Mouse (Mus musculus): ENCODE data around the gene Plk2.

Plk2 gene

DNA sequence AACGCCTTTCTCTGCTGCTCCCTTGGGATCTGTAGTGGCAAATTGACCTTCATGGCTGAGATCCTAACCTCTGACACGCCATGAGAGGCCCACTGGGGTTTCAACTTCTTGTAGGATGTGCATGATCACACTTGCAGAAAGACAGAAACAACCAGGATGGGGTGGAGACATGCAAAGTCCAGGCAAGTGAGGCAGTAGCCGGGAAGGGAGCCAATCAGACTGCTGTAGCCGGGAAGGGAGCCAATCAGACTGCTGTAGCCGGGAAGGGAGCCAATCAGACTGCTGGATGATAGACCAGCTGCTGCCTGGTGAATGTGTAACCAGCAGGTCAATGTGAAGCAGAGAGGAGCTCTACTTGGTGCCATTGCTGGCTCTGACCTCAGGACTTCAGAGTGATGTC is 11.3 kb downstream of the Plk2 start:
- peak in 1 of 2 experiments; percentile 52 for DNase-seq (ENCODE audit: low spot score in 2 of 2)

GRCm38 (mm10) chr13:110412572-110413209 is 17.8 kb downstream of the Plk2 start:
- DNase-seq (ENCODE audit: low spot score in 2 of 2), result peak in 1 of 2 experiments; percentile 20

DNA sequence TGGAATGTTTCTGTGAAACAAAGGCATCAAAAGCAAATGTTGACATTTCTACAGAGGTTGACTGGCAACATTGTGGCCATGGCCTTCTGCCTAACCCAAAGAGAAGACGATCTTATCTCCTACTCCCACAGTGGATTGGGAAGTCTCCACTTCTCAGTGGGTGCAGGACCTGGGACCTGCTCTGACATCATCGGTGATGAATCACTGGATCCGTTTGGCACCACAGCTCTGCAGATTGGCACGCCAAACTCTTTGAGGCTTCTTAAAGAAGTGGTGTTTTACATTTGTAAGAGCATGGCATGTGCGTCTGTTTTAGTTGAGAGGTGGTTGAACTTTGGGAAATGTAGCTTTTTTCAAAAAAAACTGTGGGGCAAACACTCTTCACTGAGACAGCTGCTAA is 23.8 kb downstream of the Plk2 start:
- no peak for DNase-seq (ENCODE audit: low spot score in 2 of 2)

DNA sequence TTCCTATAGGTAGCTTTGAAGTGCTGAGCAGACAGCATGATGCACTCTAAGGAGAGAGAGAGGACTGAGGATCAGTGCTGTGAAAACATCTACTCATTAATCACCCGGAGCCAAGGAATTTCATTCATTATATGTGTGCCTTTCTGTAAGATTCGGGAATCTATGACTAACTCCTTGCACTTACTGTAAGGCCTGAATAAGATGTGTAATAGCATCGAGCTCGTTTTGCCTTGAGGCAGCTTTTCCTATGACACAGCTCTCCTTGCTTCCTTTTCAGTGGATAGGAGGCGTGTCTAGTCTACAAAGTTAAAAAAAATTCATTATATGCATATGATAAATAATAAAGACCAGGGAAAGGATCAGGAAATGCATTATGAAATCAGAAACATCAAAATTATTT is 24.8 kb downstream of the Plk2 start:
- no peak for DNase-seq (ENCODE audit: low spot score in 2 of 2)

DNA sequence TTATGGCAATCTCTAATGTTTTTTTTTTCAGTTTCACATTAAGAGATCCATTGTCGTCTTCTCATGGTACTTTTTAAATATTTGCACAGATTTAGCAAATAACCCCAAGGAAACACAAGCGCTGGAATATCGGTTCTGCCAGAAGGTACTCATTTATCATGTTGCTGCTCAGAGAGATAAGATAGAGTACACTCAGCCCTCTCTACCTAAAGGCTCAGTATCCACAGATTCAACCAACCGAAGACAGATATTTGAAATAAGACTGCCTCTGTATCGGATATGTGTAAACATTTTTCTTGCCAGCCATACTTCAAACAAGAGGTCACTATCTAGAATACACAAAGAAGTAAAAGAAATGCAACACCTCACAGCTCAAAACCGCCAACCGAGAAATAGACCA is 27.6 kb downstream of the Plk2 start:
- DNase-seq (ENCODE audit: low spot score in 2 of 2), result no peak

DNA sequence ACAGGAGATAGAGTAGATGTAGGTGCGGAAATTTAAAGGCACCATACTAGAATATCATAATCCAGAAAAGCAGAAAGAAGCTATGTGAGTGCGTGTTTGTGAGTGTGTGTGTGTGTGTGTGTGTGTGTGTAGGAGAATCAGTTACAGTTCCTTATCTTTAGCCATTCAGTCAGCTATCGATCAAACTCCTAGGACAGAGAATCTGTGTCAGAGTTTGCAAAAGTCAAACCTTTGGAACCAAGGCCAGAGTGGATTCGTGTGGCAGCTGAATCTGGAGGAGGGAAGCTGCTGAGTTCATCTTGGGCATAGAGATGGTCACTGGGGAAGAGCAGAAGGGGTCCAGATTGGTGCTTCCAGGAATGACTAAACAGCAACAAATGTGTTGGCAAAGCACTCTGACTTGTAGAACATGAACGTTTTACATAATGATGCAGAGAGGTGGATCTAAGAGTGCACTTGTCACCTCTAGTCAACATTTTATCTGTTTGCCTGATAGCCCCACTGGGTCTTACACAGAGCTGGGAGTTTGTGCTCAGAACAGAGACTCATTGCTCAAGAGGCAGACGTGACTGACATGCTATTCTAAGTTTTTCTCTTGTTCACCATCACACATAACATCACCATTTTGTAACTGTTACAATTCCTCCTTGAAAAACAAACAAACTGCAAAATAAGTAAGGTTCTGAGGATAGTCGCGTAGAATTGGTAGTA is 30.8 kb downstream of the Plk2 start:
- DNase-seq (ENCODE audit: low spot score in 2 of 2), result no peak

- no peak for DNase-seq (ENCODE audit: low spot score in 2 of 2)
These were observed 36.5 kb downstream of the Plk2 start for GRCm38 (mm10) chr13:110431388-110431787.

DNA sequence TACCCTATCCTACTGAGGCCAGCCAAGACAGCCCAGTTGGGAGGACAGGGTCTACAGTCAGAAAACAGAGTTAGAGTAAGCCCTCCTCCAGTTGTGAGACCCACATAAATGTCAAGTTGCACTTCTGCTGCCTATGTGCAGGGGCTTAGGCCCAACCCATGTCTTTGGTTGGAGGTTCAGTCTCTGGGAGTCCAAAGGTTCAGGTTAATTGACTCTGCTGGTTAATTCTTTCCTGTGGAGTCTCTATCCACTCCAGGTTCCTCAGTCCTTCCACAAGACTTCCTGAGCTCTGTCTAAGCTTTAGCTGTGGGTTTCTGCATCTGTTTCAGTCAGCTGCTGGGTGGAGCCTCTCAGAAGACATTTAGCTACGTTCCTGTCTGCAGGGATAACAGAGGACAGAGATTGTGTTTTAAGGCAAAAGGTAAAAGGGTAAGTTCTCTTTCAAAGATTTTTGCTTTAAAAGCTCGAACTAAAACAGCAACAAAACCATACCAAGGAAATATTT is 37.3 kb downstream of the Plk2 start:
- no peak for DNase-seq (ENCODE audit: low spot score in 2 of 2)

- no peak for DNase-seq (ENCODE audit: low spot score in 2 of 2)
These were observed 37.8 kb downstream of the Plk2 start for GRCm38 (mm10) chr13:110432613-110433012.

DNA sequence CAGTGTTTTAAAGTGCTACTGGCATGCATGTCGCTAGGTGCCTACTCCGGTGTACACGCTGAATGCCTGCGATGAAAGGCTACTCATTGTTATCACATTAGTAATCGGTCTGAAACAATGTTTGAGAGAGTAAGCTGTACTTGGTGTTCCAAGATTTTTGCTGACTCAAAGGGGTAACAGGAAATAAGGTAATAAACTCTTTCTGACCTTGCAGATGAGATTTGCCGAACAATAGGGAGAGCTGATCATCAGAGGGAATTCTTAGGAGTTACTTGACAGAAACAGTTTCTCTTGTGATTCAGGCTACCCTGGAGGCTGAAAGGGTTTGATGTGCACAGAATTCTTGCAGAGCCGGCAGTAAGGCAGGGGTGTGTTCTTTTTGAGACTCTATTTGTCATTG is 41.8 kb downstream of the Plk2 start:
- peak in 1 of 2 experiments; percentile 2 for DNase-seq (ENCODE audit: low spot score in 2 of 2)

DNA sequence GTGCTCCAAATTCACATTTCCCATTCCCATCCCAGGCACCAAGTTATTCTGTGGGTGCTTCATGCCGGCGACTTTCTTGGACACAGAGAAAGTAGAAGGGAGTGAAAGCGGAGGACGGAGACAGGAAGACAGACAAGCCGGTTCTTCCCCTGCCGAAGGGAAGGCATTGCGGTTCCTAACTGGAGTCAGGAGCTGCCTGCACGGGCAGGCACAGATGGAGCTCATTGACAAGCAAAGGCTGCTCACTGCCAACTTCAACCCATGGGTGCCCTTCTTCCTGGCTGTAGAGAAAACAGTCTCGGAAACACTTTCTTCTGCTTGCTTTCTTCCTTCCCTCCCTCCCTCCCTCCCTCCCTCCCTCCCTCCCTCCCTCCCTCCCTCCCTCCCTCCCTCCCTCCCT is 43.8 kb downstream of the Plk2 start:
- peak in 1 of 2 experiments; percentile 7 for DNase-seq (ENCODE audit: low spot score in 2 of 2)

DNA sequence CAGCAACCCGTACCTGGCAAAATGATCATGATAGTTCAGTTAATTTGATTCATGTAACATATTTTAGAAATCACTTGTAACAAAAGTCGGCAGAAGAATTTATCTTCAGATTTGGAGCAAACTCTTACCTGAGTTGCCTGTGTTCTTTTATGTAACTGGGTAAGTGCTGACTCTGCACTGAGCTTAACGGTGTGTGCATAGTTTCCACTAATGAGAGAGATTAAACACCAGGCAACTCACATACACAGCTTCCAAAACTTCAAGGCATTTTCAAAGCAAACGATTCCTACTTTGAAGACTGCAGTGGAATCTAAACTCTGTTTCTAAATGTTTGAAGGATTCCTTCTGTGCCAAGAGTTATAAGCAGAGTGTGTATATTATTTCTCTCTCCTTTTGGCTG is 49.5 kb downstream of the Plk2 start:
- no peak for DNase-seq (ENCODE audit: low spot score in 2 of 2)

DNA sequence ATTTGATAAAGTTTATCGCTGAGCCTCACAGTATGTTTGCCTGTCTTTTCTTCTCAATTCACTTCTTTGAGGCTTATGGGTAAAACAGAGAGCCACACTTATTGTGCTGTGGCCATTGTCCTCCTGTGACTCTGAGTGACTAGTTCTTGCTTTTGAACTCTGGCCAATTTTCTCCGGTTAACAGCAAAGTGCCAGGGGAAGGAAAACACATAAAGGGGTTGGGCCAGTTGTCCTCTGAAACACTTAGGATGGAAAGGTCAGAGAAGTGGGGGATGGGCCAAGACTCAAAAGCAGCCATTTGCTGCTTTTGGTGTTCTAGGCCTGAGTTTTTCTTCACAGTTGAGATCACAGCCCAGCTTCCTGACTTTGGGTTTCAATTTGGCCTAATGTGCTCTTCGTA is 50.0 kb downstream of the Plk2 start:
- DNase-seq (ENCODE audit: low spot score in 2 of 2), result no peak

DNA sequence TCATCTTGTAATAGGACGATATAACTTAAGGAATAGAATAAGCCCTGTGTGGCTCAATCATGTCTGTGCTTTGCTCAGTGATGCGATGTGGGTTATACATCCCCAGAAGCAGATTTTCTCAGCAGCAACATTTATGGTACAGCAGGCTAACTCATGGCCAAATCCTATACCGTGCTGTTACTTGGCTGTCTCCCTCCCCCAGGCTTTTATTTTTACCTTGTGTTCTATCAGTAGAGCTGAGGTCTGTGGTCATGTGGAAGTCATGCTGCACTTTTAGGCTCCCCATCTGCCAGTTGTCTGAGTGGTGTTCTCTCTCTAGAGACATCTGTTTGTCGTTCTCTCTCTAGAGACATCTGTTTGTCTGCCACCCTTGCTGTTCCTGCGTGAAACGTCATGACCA is 51.6 kb downstream of the Plk2 start:
- DNase-seq (ENCODE audit: low spot score in 2 of 2), result no peak

DNA sequence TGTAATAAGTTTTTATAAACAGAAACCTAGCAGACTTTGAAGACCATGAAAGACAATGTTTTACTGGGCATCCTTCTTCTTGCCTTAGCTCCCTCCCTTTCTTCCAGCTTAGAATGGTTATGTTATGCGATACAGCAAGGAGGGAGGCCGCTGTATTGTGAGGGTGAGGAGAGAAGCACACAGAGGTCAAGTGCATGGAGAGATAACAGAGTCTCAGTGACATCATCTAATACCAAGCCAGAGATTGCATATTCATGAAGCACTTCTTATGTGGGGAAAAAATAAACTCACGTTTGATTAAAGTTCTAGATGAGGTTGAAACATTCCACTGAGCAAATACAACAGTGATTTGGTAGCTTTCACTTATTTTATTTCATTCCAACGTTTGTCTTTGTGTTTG is 55.2 kb downstream of the Plk2 start:
- no peak for DNase-seq (ENCODE audit: low spot score in 2 of 2)

Data from spleen, postnatal 4 days (tissue).